Mouse (Mus musculus) lung, postnatal 25 days (tissue): ENCODE results near the gene Nfkbia.

Experiments
- DNase-seq: peaks from one replicate; pipeline ENCODE4 v3.0.0; 2022; ENCODE audit warnings: low spot score

Gene Nfkbia

GRCm38 (mm10) chr12:55466088-55466701, 26.3 kb downstream of the Nfkbia start:
- DNase-seq: no peak

GRCm38 (mm10) chr12:55465401-55465983, 27.0 kb downstream of the Nfkbia start:
- peak; percentile 67 for DNase-seq

- peak; percentile 70 for DNase-seq
These were observed 27.5 kb downstream of the Nfkbia start for GRCm38 (mm10) chr12:55464846-55465361.

- DNase-seq: peak; percentile 80
These were observed 28.2 kb downstream of the Nfkbia start for GRCm38 (mm10) chr12:55463992-55464845.

GRCm38 (mm10) chr12:55463087-55463486, 29.4 kb downstream of the Nfkbia start:
- no peak for DNase-seq

GRCm38 (mm10) chr12:55462456-55462855, 30.0 kb downstream of the Nfkbia start:
- no peak for DNase-seq

- DNase-seq: no peak
These were observed 30.7 kb downstream of the Nfkbia start for GRCm38 (mm10) chr12:55461767-55462166.

- no peak for DNase-seq
These were observed 31.5 kb downstream of the Nfkbia start for GRCm38 (mm10) chr12:55460900-55461299.

- DNase-seq: no peak
These were observed 32.7 kb downstream of the Nfkbia start for GRCm38 (mm10) chr12:55459739-55460138.

GRCm38 (mm10) chr12:55456893-55457292, 35.6 kb downstream of the Nfkbia start:
- no peak for DNase-seq

GRCm38 (mm10) chr12:55456136-55456535, 36.3 kb downstream of the Nfkbia start:
- no peak for DNase-seq

GRCm38 (mm10) chr12:55455206-55455605, 37.2 kb downstream of the Nfkbia start:
- no peak for DNase-seq

- no peak for DNase-seq
These were observed 38.5 kb downstream of the Nfkbia start for GRCm38 (mm10) chr12:55453924-55454323.

- no peak for DNase-seq
These were observed 39.6 kb downstream of the Nfkbia start for GRCm38 (mm10) chr12:55452839-55453238.

- peak; percentile 64 for DNase-seq
These were observed 42.0 kb downstream of the Nfkbia start for GRCm38 (mm10) chr12:55450421-55450820.

GRCm38 (mm10) chr12:55449048-55449447, 43.4 kb downstream of the Nfkbia start:
- DNase-seq: no peak

- no peak for DNase-seq
These were observed 44.0 kb downstream of the Nfkbia start for GRCm38 (mm10) chr12:55448457-55448856.

GRCm38 (mm10) chr12:55447396-55447760, 45.1 kb downstream of the Nfkbia start:
- DNase-seq: no peak

- peak; percentile 83 for DNase-seq
These were observed 45.6 kb downstream of the Nfkbia start for GRCm38 (mm10) chr12:55446746-55447395.

GRCm38 (mm10) chr12:55446366-55446745, 46.1 kb downstream of the Nfkbia start:
- DNase-seq: no peak

GRCm38 (mm10) chr12:55445583-55445982, 46.9 kb downstream of the Nfkbia start:
- no peak for DNase-seq

- no peak for DNase-seq
These were observed 48.4 kb downstream of the Nfkbia start for GRCm38 (mm10) chr12:55444031-55444451.
